Mouse (Mus musculus): ENCODE results near the gene Ube2l6.

DNA sequence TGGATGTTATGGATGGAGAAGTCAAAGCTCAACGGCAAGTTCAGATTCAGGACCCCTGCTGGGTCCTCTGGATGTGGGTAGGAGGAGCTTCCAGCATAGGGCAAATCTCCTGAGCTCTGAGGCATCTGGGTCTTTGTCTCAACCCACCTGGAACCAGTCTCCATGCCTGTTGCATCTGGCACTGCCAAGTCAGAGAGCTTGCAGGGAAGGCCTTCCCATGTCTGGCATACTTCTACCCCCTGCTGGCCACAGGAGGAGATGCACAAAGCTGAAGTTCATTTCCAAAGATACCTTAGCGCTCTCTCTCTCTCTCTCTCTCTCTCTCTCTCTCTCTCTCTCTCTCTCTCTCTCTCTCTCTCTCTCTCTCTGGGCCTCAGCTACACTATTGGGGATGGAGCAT is 57.1 kb downstream of the Ube2l6 start:
- no peak for TF ChIP-seq EP300 (optimal IDR thresholded peaks at IDR 0.05)
- peak; percentile 90 for TF ChIP-seq CTCF (IDR thresholded peaks at IDR 0.05; ENCODE audit: low read depth)

All from stomach, postnatal 0 days (tissue).